Comparison of ENCODE assay signal across 8 mouse cellular contexts in the genomic region with DNA sequence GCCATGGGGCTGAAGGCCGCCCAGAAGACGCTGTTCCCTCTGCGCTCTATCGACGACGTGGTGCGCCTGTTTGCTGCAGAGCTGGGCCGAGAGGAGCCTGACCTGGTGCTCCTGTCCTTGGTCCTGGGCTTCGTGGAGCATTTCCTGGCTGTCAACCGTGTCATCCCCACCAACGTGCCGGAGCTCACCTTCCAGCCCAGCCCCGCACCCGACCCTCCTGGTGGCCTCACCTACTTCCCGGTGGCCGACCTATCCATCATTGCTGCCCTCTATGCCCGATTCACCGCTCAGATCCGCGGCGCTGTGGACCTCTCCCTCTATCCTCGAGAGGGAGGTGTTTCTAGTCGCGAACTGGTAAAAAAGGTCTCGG. TPM values are rescaled to one million over a fixed set of nuclear protein-coding genes. Genes with fewer than 3 reads are reported as not detected.
DNase-seq lines count a peak whose midpoint lies in the region; ATAC-seq and TF ChIP-seq lines count a peak whose summit lies in the region.

No protein-coding gene starts in this region.

- H3K36me3 ChIP-seq in CH12.LX (replicated peaks in 1 of 2; ENCODE audit: control insufficient read depth in 1 of 2, insufficient read depth in 1 of 2, low read length in 1 of 2): peaks cover 27 to 32% of the 10 kb centered on the region in 2 experiments
- peaks cover 35% of the 10 kb centered on the region for H3K36me3 ChIP-seq in embryonic facial prominence, embryonic 14.5 days (ENCODE audit: control insufficient read depth, insufficient read depth, low read length)
- H3K36me3 ChIP-seq in liver, postnatal 0 days (replicated peaks; ENCODE audit: insufficient read depth, low read length): peaks cover 29% of the 10 kb centered on the region

- no peak for TF ChIP-seq EP300 in CH12.LX (IDR thresholded peaks at IDR 0.05; ENCODE audit: low read length)
- TF ChIP-seq EP300 in liver, postnatal 0 days (IDR thresholded peaks at IDR 0.05; ENCODE audit: low read depth): no peak

- peak overlapping the region; percentile 85 for H3K4me2 ChIP-seq in CH12.LX (ENCODE audit: insufficient read depth, low read depth, poor library complexity, severe bottlenecking)
- peak overlapping the region; percentile 93 for H3K4me2 ChIP-seq in embryonic facial prominence, embryonic 14.5 days (ENCODE audit: low read depth, low read length)
- peak overlapping the region; percentile 99 for H3K4me2 ChIP-seq in liver, postnatal 0 days (ENCODE audit: low read depth, low read length)

- peak; percentile 59 for DNase-seq in adrenal gland, postnatal 14 days
- DNase-seq in adrenal gland, postnatal 4 days (ENCODE audit: low spot score in 2 of 2): no peak
- DNase-seq in CH12.LX (ENCODE audit: extremely low read depth): no peak
- no peak for DNase-seq in embryonic facial prominence, embryonic 14.5 days (ENCODE audit: low spot score)
- DNase-seq in induced T-regulatory cell, adult 2 months (ENCODE audit: low read depth): peak; percentile 53
- DNase-seq in liver, postnatal 0 days: peak; percentile 47
- DNase-seq in thymus, postnatal 25 days: peak; percentile 36
- no peak for DNase-seq in c-Kit-positive CD71-positive TER-119-positive erythroid progenitor cells, embryonic 14.5 days (ENCODE audit: low spot score)

- peak overlapping the region; percentile 78 to 87 (median 79) for H3K4me3 ChIP-seq in CH12.LX (replicated peaks in 1 of 3; ENCODE audit: low read depth in 2 of 3, low read length in 2 of 3, poor library complexity in 1 of 3)
- peak overlapping the region; percentile 91 for H3K4me3 ChIP-seq in embryonic facial prominence, embryonic 14.5 days (ENCODE audit: low read depth, low read length)
- peak overlapping the region; percentile 80 for H3K4me3 ChIP-seq in liver, postnatal 0 days (ENCODE audit: low read depth, low read length)

- dilution Hi-C loops in CH12.LX (cut with MboI; ENCODE audit: extremely low pct_ligation_motif_present, extremely low pct_unique_long_range_greater_than_20kb, low sequenced_read_pairs): no loop called here

- no peak for TF ChIP-seq CTCF in CH12.LX (conservative IDR thresholded peaks at IDR 0.05 in 1 of 2, IDR thresholded peaks at IDR 0.05 in 1 of 2; ENCODE audit: low read depth in 2 of 2, low read length in 2 of 2)
- TF ChIP-seq CTCF in liver, postnatal 0 days (IDR thresholded peaks at IDR 0.05; ENCODE audit: low read depth): no peak

- H3K9ac ChIP-seq in CH12.LX (ENCODE audit: insufficient read depth, low read depth): peak overlapping the region; percentile 76
- H3K9ac ChIP-seq in embryonic facial prominence, embryonic 14.5 days (ENCODE audit: low read depth, low read length): peak overlapping the region; percentile 89
- H3K9ac ChIP-seq in liver, postnatal 0 days (replicated peaks): peak overlapping the region; percentile 77

- H3K9me3 ChIP-seq in CH12.LX (replicated peaks; ENCODE audit: low read length): no peaks in the 10 kb centered on the region
- no peaks in the 10 kb centered on the region for H3K9me3 ChIP-seq in embryonic facial prominence, embryonic 14.5 days (ENCODE audit: control insufficient read depth, low read length)
- no peaks in the 10 kb centered on the region for H3K9me3 ChIP-seq in liver, postnatal 0 days (ENCODE audit: low read length)

- WGBS in embryonic facial prominence, embryonic 14.5 days: under 1% methylated on average over 15 of the region's 25 CpGs
- under 1% methylated on average over 24 of the region's 25 CpGs for whole genome bisulfite sequencing in liver, postnatal 0 days (ENCODE audit: insufficient replicate concordance)

- no peaks in the 10 kb centered on the region for H3K27me3 ChIP-seq in CH12.LX (replicated peaks)
- H3K27me3 ChIP-seq in embryonic facial prominence, embryonic 14.5 days (replicated peaks; ENCODE audit: control insufficient read depth, insufficient read depth, low read length): no peaks in the 10 kb centered on the region
- H3K27me3 ChIP-seq in liver, postnatal 0 days (ENCODE audit: insufficient read depth, low read length): no peaks in the 10 kb centered on the region

- in situ Hi-C loops in CH12.LX (cut with MboI; ENCODE audit: low pct_ligation_motif_present, low pct_unique_long_range_greater_than_20kb, low sequenced_read_pairs): no loop called here

- ATAC-seq in embryonic facial prominence, embryonic 14.5 days (ENCODE audit: low read depth): no peak; the same call in 1 of the 2 replicates
- ATAC-seq in liver, postnatal 0 days: peak; percentile 31

- peaks cover 35 to 68% of the 10 kb centered on the region in 2 experiments for H3K4me1 ChIP-seq in CH12.LX (ENCODE audit: control insufficient read depth in 1 of 2, insufficient read depth in 2 of 2)
- H3K4me1 ChIP-seq in embryonic facial prominence, embryonic 14.5 days (ENCODE audit: control insufficient read depth, insufficient read depth, low read length): peaks cover 17% of the 10 kb centered on the region
- H3K4me1 ChIP-seq in liver, postnatal 0 days (ENCODE audit: insufficient read depth): peaks cover 43% of the 10 kb centered on the region

- no peak for TF ChIP-seq RAD21 in CH12.LX (IDR thresholded peaks at IDR 0.05; ENCODE audit: low read depth, low read length)

- peak overlapping the region; percentile 5; the same call in 1 of the 2 replicates for H3K27ac ChIP-seq in CH12.LX (ENCODE audit: insufficient read depth, low read depth)
- H3K27ac ChIP-seq in embryonic facial prominence, embryonic 14.5 days (replicated peaks; ENCODE audit: low read depth, low read length): peak overlapping the region; percentile 83
- H3K27ac ChIP-seq in liver, postnatal 0 days (ENCODE audit: low read depth): peak overlapping the region; percentile 61

- H3K79me2 ChIP-seq in CH12.LX (replicated peaks; ENCODE audit: control insufficient read depth, extremely low read depth, insufficient read depth, poor library complexity, severe bottlenecking): peaks cover 22% of the 10 kb centered on the region

- TF ChIP-seq POLR2A in CH12.LX (IDR thresholded peaks at IDR 0.05; ENCODE audit: low read depth, low read length): no peak

TF ChIP-seq in CH12.LX, 34 proteins besides CTCF, POLR2A, EP300 and RAD21:
- TF ChIP-seq USF2 (conservative IDR thresholded peaks at IDR 0.05; ENCODE audit: low read depth, low read length) (no peak), RCOR1 (conservative IDR thresholded peaks at IDR 0.05; ENCODE audit: low read depth, low read length) (no peak), MAFK (IDR thresholded peaks at IDR 0.05; ENCODE audit: insufficient replicate concordance, low read length) (no peak), POLR2AphosphoS2 (IDR thresholded peaks at IDR 0.05; ENCODE audit: low read depth, low read length) (no peak), ETS1 (conservative IDR thresholded peaks at IDR 0.05; ENCODE audit: low read depth, low read length) (no peak), ZC3H11A (IDR thresholded peaks at IDR 0.05; ENCODE audit: low read depth, low read length) (no peak), MXI1 (IDR thresholded peaks at IDR 0.05; ENCODE audit: low read depth, low read length) (no peak)

RNA-seq across cellular contexts. Expression of gene Men1, which starts 0.7 kb away (rescaled TPM):
- total RNA-seq in adrenal gland, postnatal 14 days (2021): 35.4 and 42.6 TPM in 2 replicates
- total RNA-seq in adrenal gland, postnatal 4 days (2021): 10 to 100 TPM; 44.3 to 47.5 TPM
- 42.9 and 43.0 TPM in 2 replicates for total RNA-seq in CH12.LX (2012; rRNA removed)
- total RNA-seq in CH12.LX (2014; rRNA removed): 23.5 and 24.9 TPM in 2 replicates
- 50.7 and 67.8 TPM in 2 replicates for polyA plus RNA-seq in CH12.LX (2012; ENCODE audit: insufficient read length, low read depth)
- polyA plus RNA-seq in embryonic facial prominence, embryonic 14.5 days (2014; fragmentation: Nextera tagmentation; extraction: Ambion mirVana): 54.2 and 61.5 TPM in 2 replicates
- polyA plus RNA-seq in liver, postnatal 0 days (2015; fragmentation: Nextera tagmentation; extraction: Ambion mirVana): 10.0 and 11.1 TPM in 2 replicates

RNA-seq across cellular contexts. Expression of gene Map4k2, which starts 5.5 kb away (rescaled TPM):
- total RNA-seq in adrenal gland, postnatal 14 days (2021): 39.6 and 70.3 TPM in 2 replicates
- total RNA-seq in adrenal gland, postnatal 4 days (2021): 10 to 100 TPM; 61.1 to 62.0 TPM
- total RNA-seq in CH12.LX (2012; rRNA removed): 77.6 and 95.2 TPM in 2 replicates
- 55.5 and 56.7 TPM in 2 replicates for total RNA-seq in CH12.LX (2014; rRNA removed)
- 119 and 127 TPM in 2 replicates for polyA plus RNA-seq in CH12.LX (2012; ENCODE audit: insufficient read length, low read depth)
- 9.8 and 9.9 TPM in 2 replicates for polyA plus RNA-seq in embryonic facial prominence, embryonic 14.5 days (2014; fragmentation: Nextera tagmentation; extraction: Ambion mirVana)
- polyA plus RNA-seq in liver, postnatal 0 days (2015; fragmentation: Nextera tagmentation; extraction: Ambion mirVana): 5.6 and 5.7 TPM in 2 replicates

RNA-seq across cellular contexts. Expression of gene Sf1, which starts 28.0 kb away (rescaled TPM):
- total RNA-seq in adrenal gland, postnatal 14 days (2021): 210 and 223 TPM in 2 replicates
- total RNA-seq in adrenal gland, postnatal 4 days (2021): 100 to 1,000 TPM; 270 to 308 TPM
- total RNA-seq in CH12.LX (2012; rRNA removed) (70.4 and 83.2 TPM in 2 replicates), CH12.LX (2014; rRNA removed) (54.5 and 64.7 TPM in 2 replicates)
- polyA plus RNA-seq in CH12.LX (2012; ENCODE audit: insufficient read length, low read depth): 229 and 251 TPM in 2 replicates
- polyA plus RNA-seq in embryonic facial prominence, embryonic 14.5 days (2014; fragmentation: Nextera tagmentation; extraction: Ambion mirVana): 135 and 140 TPM in 2 replicates
- polyA plus RNA-seq in liver, postnatal 0 days (2015; fragmentation: Nextera tagmentation; extraction: Ambion mirVana): 34.6 and 35.7 TPM in 2 replicates

RNA-seq across cellular contexts. Expression of gene Cdc42bpg, which starts 29.2 kb away (rescaled TPM):
- 9.9 and 11.5 TPM in 2 replicates for total RNA-seq in adrenal gland, postnatal 14 days (2021)
- 10 to 100 TPM; 18.4 to 20.6 TPM for total RNA-seq in adrenal gland, postnatal 4 days (2021)
- total RNA-seq in CH12.LX (2012; rRNA removed) (4.1 and 4.2 TPM in 2 replicates), CH12.LX (2014; rRNA removed) (0.65 and 0.79 TPM in 2 replicates)
- 2.3 and 2.6 TPM in 2 replicates for polyA plus RNA-seq in CH12.LX (2012; ENCODE audit: insufficient read length, low read depth)
- 1.5 and 1.6 TPM in 2 replicates for polyA plus RNA-seq in embryonic facial prominence, embryonic 14.5 days (2014; fragmentation: Nextera tagmentation; extraction: Ambion mirVana)
- polyA plus RNA-seq in liver, postnatal 0 days (2015; fragmentation: Nextera tagmentation; extraction: Ambion mirVana): 0.27 and 0.35 TPM in 2 replicates

RNA-seq across cellular contexts. Expression of gene Pygm, which starts 48.8 kb away (rescaled TPM):
- total RNA-seq in adrenal gland, postnatal 14 days (2021): 64.2 and 85.7 TPM in 2 replicates
- total RNA-seq in adrenal gland, postnatal 4 days (2021): 100 to 1,000 TPM in 1 of 2 experiments, 10 to 100 TPM in 1; 81.8 to 113 TPM
- 0.47 and 0.63 TPM in 2 replicates for total RNA-seq in CH12.LX (2012; rRNA removed)
- 0.32 and 0.92 TPM in 2 replicates for total RNA-seq in CH12.LX (2014; rRNA removed)
- 1.2 and 2.0 TPM in 2 replicates for polyA plus RNA-seq in CH12.LX (2012; ENCODE audit: insufficient read length, low read depth)
- 49.5 and 84.3 TPM in 2 replicates for polyA plus RNA-seq in embryonic facial prominence, embryonic 14.5 days (2014; fragmentation: Nextera tagmentation; extraction: Ambion mirVana)
- 2.5 and 8.9 TPM in 2 replicates for polyA plus RNA-seq in liver, postnatal 0 days (2015; fragmentation: Nextera tagmentation; extraction: Ambion mirVana)

Comparison
In these comparisons a context has a peak if more than half of its experiments do, and no peak if none do; other contexts are left out.
1. DNase-seq: peak in adrenal gland, postnatal 14 days (single experiment), induced T-regulatory cell, adult 2 months (single experiment), liver, postnatal 0 days (single experiment) and thymus, postnatal 25 days (single experiment); none in adrenal gland, postnatal 4 days (0 of 2), CH12.LX (single experiment), embryonic facial prominence, embryonic 14.5 days (single experiment) and c-Kit-positive CD71-positive TER-119-positive erythroid progenitor cells, embryonic 14.5 days (single experiment).
2. H3K27ac ChIP-seq: peak in every context shown above with its lines; median percentile 83 in embryonic facial prominence, embryonic 14.5 days; 61 in liver, postnatal 0 days; 5 in CH12.LX.
3. Peak in every context shown above with its lines, with median percentiles within 50 percentile points of each other: H3K4me2 ChIP-seq, H3K4me3 ChIP-seq and H3K9ac ChIP-seq.